ENCODE assay signal across 19 mouse cellular contexts in the genomic region with DNA sequence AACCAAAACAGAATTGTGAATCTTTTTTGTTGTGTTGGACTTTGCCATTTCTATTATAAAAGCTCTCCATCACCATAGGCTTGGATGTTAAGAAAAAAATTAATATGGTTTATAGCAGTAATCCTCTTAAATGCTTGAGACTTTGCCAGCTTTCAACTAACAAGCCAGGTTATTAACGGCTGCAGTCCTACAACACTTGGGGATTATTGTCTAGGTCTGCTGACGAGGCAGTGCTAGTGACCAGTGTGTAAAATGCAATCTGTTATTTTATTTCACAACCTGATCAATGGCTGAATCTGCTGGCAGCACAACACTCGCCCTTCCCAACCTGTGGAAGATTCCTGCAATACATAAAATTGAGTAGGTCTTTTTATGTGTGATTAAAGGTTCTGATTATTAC.
DNase-seq lines count a peak whose midpoint lies in the region; ATAC-seq and TF ChIP-seq lines count a peak whose summit lies in the region.
"Had no signal": no experiment of that assay in that cellular context is flagged by ENCODE, and none has a peak within 500 bp of the region (broad histone marks: within the 10 kb centered on the region; RNA-seq: fewer than 3 reads in every experiment).

No protein-coding gene starts in this region.

- peaks cover 4% of the 10 kb centered on the region; the same call in 1 of the 2 replicates for H3K4me1 ChIP-seq in forebrain, embryonic 15.5 days
- no peaks in the 10 kb centered on the region for H3K4me1 ChIP-seq in forebrain, embryonic 10.5 days
- no peaks in the 10 kb centered on the region for H3K4me1 ChIP-seq in midbrain, embryonic 13.5 days (replicated peaks)
- H3K4me1 ChIP-seq in midbrain, embryonic 11.5 days (ENCODE audit: control insufficient read depth, insufficient read depth, low read length): no peaks in the 10 kb centered on the region
- H3K4me1 ChIP-seq: embryonic facial prominence, embryonic 13.5 days; heart, embryonic 10.5 days had no signal

- TF ChIP-seq CTCF in brain, embryonic 14.5 days (IDR thresholded peaks at IDR 0.05; ENCODE audit: borderline replicate concordance, extremely low read depth, insufficient read depth, insufficient read length): no peak

- peak overlapping the region; percentile 46 for H3K27ac ChIP-seq in forebrain, embryonic 15.5 days (replicated peaks)
- H3K27ac ChIP-seq in forebrain, embryonic 10.5 days: no peak overlapping the region
- H3K27ac ChIP-seq in midbrain, embryonic 13.5 days: 0 out of 2 replicates have a peak overlapping the region, but pooled peaks have one; percentile 41
- no peak overlapping the region for H3K27ac ChIP-seq in midbrain, embryonic 11.5 days (ENCODE audit: low read depth, low read length)
- H3K27ac ChIP-seq: embryonic facial prominence, embryonic 13.5 days; heart, embryonic 10.5 days; hindbrain, embryonic 14.5 days had no signal

- H3K36me3 ChIP-seq in forebrain, embryonic 15.5 days: no peaks in the 10 kb centered on the region
- no peaks in the 10 kb centered on the region for H3K36me3 ChIP-seq in forebrain, embryonic 10.5 days (replicated peaks)
- H3K36me3 ChIP-seq in midbrain, embryonic 13.5 days: no peaks in the 10 kb centered on the region
- H3K36me3 ChIP-seq in midbrain, embryonic 11.5 days (ENCODE audit: control insufficient read depth, insufficient read depth, low read length): no peaks in the 10 kb centered on the region
- H3K36me3 ChIP-seq: embryonic facial prominence, embryonic 13.5 days; heart, embryonic 10.5 days had no signal

- no peak overlapping the region for H3K9ac ChIP-seq in forebrain, embryonic 15.5 days (replicated peaks)
- no peak overlapping the region for H3K9ac ChIP-seq in midbrain, embryonic 13.5 days (replicated peaks)
- no peak overlapping the region for H3K9ac ChIP-seq in midbrain, embryonic 11.5 days (ENCODE audit: low read length)
- H3K9ac ChIP-seq: embryonic facial prominence, embryonic 13.5 days; hindbrain, embryonic 14.5 days had no signal

- no peak for DNase-seq in forebrain, embryonic 10.5 days (ENCODE audit: extremely low spot score, low spot score)
- DNase-seq in midbrain, embryonic 11.5 days (ENCODE audit: low spot score, missing footprints): no peak
- DNase-seq in brain, embryonic 14.5 days (ENCODE audit: low read depth): peak; percentile 76
- DNase-seq in retina, postnatal 7 days (ENCODE audit: low read depth, low spot score): peak; percentile 56
- DNase-seq: adrenal gland, postnatal 14 days; cerebellum, adult 18-20 months; cerebellum, adult 9-11 months; cerebellum, postnatal 36 days; gastrocnemius, postnatal 10 days; heart, adult 18-20 months; heart, postnatal 14 days had no signal

- H3K9me3 ChIP-seq in forebrain, embryonic 15.5 days: no peaks in the 10 kb centered on the region
- H3K9me3 ChIP-seq in forebrain, embryonic 10.5 days: no peaks in the 10 kb centered on the region
- no peaks in the 10 kb centered on the region for H3K9me3 ChIP-seq in midbrain, embryonic 13.5 days
- H3K9me3 ChIP-seq in midbrain, embryonic 11.5 days (ENCODE audit: control insufficient read depth, low read length): no peaks in the 10 kb centered on the region
- H3K9me3 ChIP-seq: embryonic facial prominence, embryonic 13.5 days; heart, embryonic 10.5 days had no signal

- no peaks in the 10 kb centered on the region for H3K27me3 ChIP-seq in forebrain, embryonic 15.5 days
- no peaks in the 10 kb centered on the region for H3K27me3 ChIP-seq in forebrain, embryonic 10.5 days (ENCODE audit: poor library complexity, severe bottlenecking)
- no peaks in the 10 kb centered on the region for H3K27me3 ChIP-seq in midbrain, embryonic 13.5 days
- no peaks in the 10 kb centered on the region for H3K27me3 ChIP-seq in midbrain, embryonic 11.5 days (ENCODE audit: control insufficient read depth, insufficient read depth, low read length)
- H3K27me3 ChIP-seq: CH12.LX; embryonic facial prominence, embryonic 13.5 days; Patski had no signal

- peak; percentile 78 for ATAC-seq in forebrain, embryonic 15.5 days (replicated peaks)
- ATAC-seq in midbrain, embryonic 13.5 days: no peak
- no peak for ATAC-seq in midbrain, embryonic 11.5 days (ENCODE audit: low FRiP score)
- ATAC-seq: activated CD4-positive, CD25-positive, alpha-beta regulatory T cell, adult 4 months; Patski had no signal

- H3K4me2 ChIP-seq in forebrain, embryonic 15.5 days (replicated peaks): no peak overlapping the region
- H3K4me2 ChIP-seq in midbrain, embryonic 13.5 days (replicated peaks): no peak overlapping the region
- no peak overlapping the region for H3K4me2 ChIP-seq in midbrain, embryonic 11.5 days
- H3K4me2 ChIP-seq: embryonic facial prominence, embryonic 13.5 days; hindbrain, embryonic 14.5 days had no signal

- TF ChIP-seq POLR2A in brain, embryonic 14.5 days (IDR thresholded peaks at IDR 0.05; ENCODE audit: borderline replicate concordance, extremely low read depth, insufficient read depth, insufficient read length, poor library complexity, severe bottlenecking): no peak

- 12% methylated on average over 3 of the region's 3 CpGs for WGBS in forebrain, embryonic 15.5 days
- 47% methylated on average over 3 of the region's 3 CpGs for WGBS in forebrain, embryonic 10.5 days
- 27% methylated on average over 3 of the region's 3 CpGs for WGBS in midbrain, embryonic 13.5 days
- 51% methylated on average over 3 of the region's 3 CpGs for WGBS in midbrain, embryonic 11.5 days

- H3K4me3 ChIP-seq in forebrain, embryonic 15.5 days: no peak overlapping the region
- H3K4me3 ChIP-seq in forebrain, embryonic 10.5 days: no peak overlapping the region
- no peak overlapping the region for H3K4me3 ChIP-seq in midbrain, embryonic 13.5 days (replicated peaks)
- no peak overlapping the region for H3K4me3 ChIP-seq in midbrain, embryonic 11.5 days (ENCODE audit: low read depth, low read length)
- H3K4me3 ChIP-seq: embryonic facial prominence, embryonic 13.5 days; heart, embryonic 10.5 days had no signal

Comparison
In these comparisons a context has a peak if more than half of its experiments do, and no peak if none do; other contexts are left out.
1. H3K27ac ChIP-seq: peak in forebrain, embryonic 15.5 days (single experiment) and midbrain, embryonic 13.5 days (single experiment); none in forebrain, embryonic 10.5 days (single experiment) and midbrain, embryonic 11.5 days (single experiment).
2. DNase-seq: peak in brain, embryonic 14.5 days (single experiment) and retina, postnatal 7 days (single experiment); none in forebrain, embryonic 10.5 days (single experiment) and midbrain, embryonic 11.5 days (single experiment).